Mouse (Mus musculus) forebrain, embryonic 16.5 days (tissue): ENCODE measurements around the gene Crnkl1. TPM values are rescaled to one million over a fixed set of nuclear protein-coding genes. Genes with fewer than 3 reads are reported as not detected.

Experiments
- ATAC-seq: fragments of 200-750 bp; cut with Nextera tagmentation; 2 replicates; pipeline ENCODE4 v1.8.0; 2017; ENCODE audit warnings: mild to moderate bottlenecking, moderate library complexity
- H3K27ac ChIP-seq: fragments of 300-500 bp; sonication (generic); 2 replicates; pipeline ENCODE4 v1.5.1; 2014; ENCODE audit warnings: low read length, control low read depth
- H3K27me3 ChIP-seq: fragments of 300-500 bp; sonication (generic); replicated peaks from 2 replicates; pipeline ENCODE4 v1.6.1; 2014; ENCODE audit warnings: low read length; ENCODE audit not compliant: control insufficient read depth, insufficient read depth
- H3K36me3 ChIP-seq: fragments of 300-500 bp; sonication (generic); 2 replicates; pipeline ENCODE4 v1.6.1; 2014; ENCODE audit not compliant: control insufficient read depth, insufficient read depth
- H3K4me1 ChIP-seq: fragments of 300-500 bp; sonication (generic); replicated peaks from 2 replicates; pipeline ENCODE4 v1.6.1; 2014; ENCODE audit warnings: low read length; ENCODE audit not compliant: control insufficient read depth, insufficient read depth
- H3K4me2 ChIP-seq: fragments of 300-500 bp; sonication (generic); 2 replicates; pipeline ENCODE4 v1.6.1; 2014; ENCODE audit warnings: mild to moderate bottlenecking, low read length, control low read depth
- H3K4me3 ChIP-seq: fragments of 300-500 bp; sonication (generic); replicated peaks from 2 replicates; pipeline ENCODE4 v1.5.1; 2014; ENCODE audit warnings: mild to moderate bottlenecking, low read length, control low read depth
- H3K9ac ChIP-seq: fragments of 300-500 bp; sonication (generic); replicated peaks from 2 replicates; pipeline ENCODE4 v1.6.1; 2014; ENCODE audit warnings: low read depth, low read length, control low read depth
- H3K9me3 ChIP-seq: fragments of 300-500 bp; sonication (generic); 2 replicates; pipeline ENCODE4 v1.6.1; 2016; ENCODE audit warnings: low read length; ENCODE audit not compliant: control insufficient read depth
- WGBS: fragments of 180-500 bp; shearing (Covaris S2); extraction: QIAGEN DNeasy Blood & Tissue Kit; methylation state at CpG from one replicate; pipeline ENCODE4 v1.1.7; 2014; 5-methylcytosine and 5-hydroxymethylcytosine counted together
- polyA plus RNA-seq: library from polyadenylated mRNA; unstranded; fragments of >200 nt; fragmentation: Nextera tagmentation; extraction: Ambion mirVana; gene quantifications from 2 replicates; pipeline ENCODE4 v1.2.1, GENCODE M21; 2015

The Crnkl1 gene
- polyA plus RNA-seq, 1 experiment from 2014 or later, result 33.8 TPM

- Histone ChIP-seq H3K9me3 (no peaks in the 10 kb centered on the region), H3K27me3 (no peaks in the 10 kb centered on the region), H3K27ac (no peak overlapping the region), H3K36me3 (no peaks in the 10 kb centered on the region), H3K9ac (no peak overlapping the region), H3K4me1 (peaks cover 9% of the 10 kb centered on the region), H3K4me2 (no peak overlapping the region), H3K4me3 (no peak overlapping the region)
- no peak for ATAC-seq
- WGBS, result 71% methylated on average over 5 of the region's 5 CpGs
Observed at GRCm38 (mm10) chr2:145961861-145962260, 27.0 kb upstream of the Crnkl1 start.

- 0 out of 2 replicates have a peak, but pooled peaks have one; percentile 41 for ATAC-seq
- H3K36me3 ChIP-seq, result no peaks in the 10 kb centered on the region
- H3K9me3 ChIP-seq, result no peaks in the 10 kb centered on the region
- no peak overlapping the region for H3K9ac ChIP-seq
- H3K4me1 ChIP-seq, result peaks cover 12% of the 10 kb centered on the region
- no peaks in the 10 kb centered on the region for H3K27me3 ChIP-seq
- H3K4me2 ChIP-seq, result no peak overlapping the region
- H3K4me3 ChIP-seq, result no peak overlapping the region
- 39% methylated on average over 7 of the region's 7 CpGs for WGBS
- no peak overlapping the region for H3K27ac ChIP-seq
Observed at GRCm38 (mm10) chr2:145958551-145958950, 23.7 kb upstream of the Crnkl1 start.

- no peak for ATAC-seq
- 69% methylated on average over 6 of the region's 6 CpGs for WGBS
Observed at GRCm38 (mm10) chr2:145958097-145958496, 23.3 kb upstream of the Crnkl1 start.

DNA sequence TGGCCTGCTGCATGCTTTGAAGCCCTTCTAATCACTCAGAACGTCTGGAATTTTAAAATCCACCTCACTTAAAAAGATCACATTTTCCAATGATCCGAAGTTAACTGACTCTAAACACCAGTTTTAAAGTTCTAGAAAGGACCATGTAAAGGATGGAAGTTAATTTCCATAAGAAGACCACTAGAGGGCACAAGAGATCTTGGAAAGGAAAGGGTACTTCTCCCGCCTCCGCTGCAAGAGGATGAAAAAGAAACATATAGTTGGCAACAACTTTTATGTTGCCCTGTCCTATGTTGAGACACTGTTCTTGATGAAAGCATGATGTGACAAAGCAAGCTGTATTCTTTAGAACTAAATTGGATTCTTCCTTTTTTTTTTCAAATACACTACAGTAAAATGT, 22.6 kb upstream of the Crnkl1 start:
- Histone ChIP-seq H3K27ac (no peak overlapping the region), H3K27me3 (no peaks in the 10 kb centered on the region), H3K4me3 (no peak overlapping the region), H3K4me1 (peaks cover 12% of the 10 kb centered on the region), H3K9me3 (no peaks in the 10 kb centered on the region), H3K36me3 (no peaks in the 10 kb centered on the region), H3K4me2 (no peak overlapping the region), H3K9ac (no peak overlapping the region)
- WGBS, result 9% methylated on average over 4 of the region's 4 CpGs
- peak; percentile 71 for ATAC-seq

More at GRCm38 (mm10) chr2:145958097-145958496, 23.3 kb upstream of the Crnkl1 start:
- no peaks in the 10 kb centered on the region for H3K36me3 ChIP-seq
- H3K9me3 ChIP-seq, result no peaks in the 10 kb centered on the region
- no peak overlapping the region for H3K4me3 ChIP-seq
- H3K4me2 ChIP-seq, result no peak overlapping the region
- H3K9ac ChIP-seq, result no peak overlapping the region
- peaks cover 12% of the 10 kb centered on the region for H3K4me1 ChIP-seq
- H3K27ac ChIP-seq, result no peak overlapping the region
- H3K27me3 ChIP-seq, result no peaks in the 10 kb centered on the region

DNA sequence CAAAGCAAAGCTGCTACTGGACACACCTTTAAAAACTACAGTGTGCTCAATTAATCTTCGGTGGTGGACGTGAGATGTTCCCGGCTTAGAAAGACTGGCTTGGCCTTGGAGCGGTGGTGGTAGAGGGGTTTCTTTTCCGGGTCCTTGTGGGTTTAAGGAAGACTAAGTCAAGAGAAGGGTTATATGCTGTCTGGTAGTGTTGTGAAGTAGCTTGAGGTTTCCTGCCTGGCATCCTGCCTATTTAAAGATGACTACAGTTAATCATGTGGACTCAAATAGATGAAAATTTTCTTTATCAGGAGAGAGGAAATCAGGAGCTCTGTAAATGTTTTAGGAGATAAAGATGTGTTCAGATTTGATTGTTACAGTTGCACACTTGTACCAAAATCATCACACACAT, 21.5 kb upstream of the Crnkl1 start:
- Histone ChIP-seq H3K4me1 (peaks cover 12% of the 10 kb centered on the region), H3K27ac (no peak overlapping the region), H3K4me3 (no peak overlapping the region), H3K4me2 (no peak overlapping the region), H3K9me3 (no peaks in the 10 kb centered on the region), H3K36me3 (no peaks in the 10 kb centered on the region), H3K27me3 (no peaks in the 10 kb centered on the region), H3K9ac (no peak overlapping the region)
- ATAC-seq, result no peak
- WGBS, result 15% methylated on average over 5 of the region's 5 CpGs

GRCm38 (mm10) chr2:145955844-145956243, 21.0 kb upstream of the Crnkl1 start:
- no peak overlapping the region for H3K9ac ChIP-seq
- H3K4me1 ChIP-seq, result peaks cover 12% of the 10 kb centered on the region
- H3K27ac ChIP-seq, result no peak overlapping the region
- no peaks in the 10 kb centered on the region for H3K36me3 ChIP-seq
- WGBS, result 16% methylated on average over 10 of the region's 10 CpGs
- ATAC-seq, result no peak
- no peak overlapping the region for H3K4me2 ChIP-seq
- no peaks in the 10 kb centered on the region for H3K27me3 ChIP-seq
- no peak overlapping the region for H3K4me3 ChIP-seq
- no peaks in the 10 kb centered on the region for H3K9me3 ChIP-seq

DNA sequence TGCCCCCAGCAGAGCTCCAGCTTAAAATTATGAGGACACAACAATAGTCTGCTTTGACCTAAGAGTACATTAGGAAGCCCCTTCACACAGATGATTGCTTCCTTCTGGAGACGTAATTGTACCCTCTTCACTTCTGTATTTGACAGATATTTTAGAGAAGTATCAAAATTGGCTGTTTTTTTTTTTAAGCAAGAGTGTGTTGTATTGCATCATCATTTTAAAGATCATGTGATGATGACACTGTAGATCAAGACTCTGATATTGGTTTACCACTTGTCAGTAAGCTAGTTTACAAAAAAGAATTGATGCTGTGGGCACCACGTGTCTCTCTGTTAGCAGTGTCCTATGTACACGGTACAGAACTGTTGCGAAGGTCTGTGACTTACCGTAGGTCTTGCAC, 17.9 kb upstream of the Crnkl1 start:
- H3K4me1 ChIP-seq, result peaks cover 11% of the 10 kb centered on the region; the same call in 1 of the 2 replicates
- no peak for ATAC-seq
- H3K36me3 ChIP-seq, result no peaks in the 10 kb centered on the region

GRCm38 (mm10) chr2:145950239-145950638, 15.4 kb upstream of the Crnkl1 start:
- ATAC-seq, result no peak
- Histone ChIP-seq H3K4me1 (peaks cover 8% of the 10 kb centered on the region; the same call in 1 of the 2 replicates), H3K27ac (no peak overlapping the region), H3K9ac (no peak overlapping the region), H3K9me3 (no peaks in the 10 kb centered on the region), H3K36me3 (no peaks in the 10 kb centered on the region), H3K4me3 (no peak overlapping the region), H3K27me3 (no peaks in the 10 kb centered on the region), H3K4me2 (no peak overlapping the region)
- WGBS, result 52% methylated on average over 10 of the region's 10 CpGs

More for the DNA sequence above, 17.9 kb upstream of the Crnkl1 start:
- WGBS, result 94% methylated on average over 5 of the region's 5 CpGs
- Histone ChIP-seq H3K9ac (no peak overlapping the region), H3K27ac (no peak overlapping the region), H3K4me2 (no peak overlapping the region), H3K27me3 (no peaks in the 10 kb centered on the region), H3K9me3 (no peaks in the 10 kb centered on the region), H3K4me3 (no peak overlapping the region)

GRCm38 (mm10) chr2:145949475-145950068, 14.8 kb upstream of the Crnkl1 start:
- Histone ChIP-seq H3K4me2 (no peak overlapping the region; the same call in 1 of the 2 replicates), H3K9ac (peak overlapping the region; percentile 41; the same call in 1 of the 2 replicates), H3K27me3 (no peaks in the 10 kb centered on the region), H3K9me3 (no peaks in the 10 kb centered on the region), H3K36me3 (no peaks in the 10 kb centered on the region), H3K4me1 (peaks cover 8% of the 10 kb centered on the region; the same call in 1 of the 2 replicates), H3K4me3 (no peak overlapping the region), H3K27ac (no peak overlapping the region)
- 21% methylated on average over 11 of the region's 11 CpGs for WGBS
- ATAC-seq, result no peak
